Mouse (Mus musculus) hindlimb bud, embryonic 11.5 days (tissue): ENCODE results near the gene Tas2r109.
"Not testable (repeated sequence)": the region's sequence is repeated elsewhere in the genome, so short reads cannot be mapped to it uniquely, and the experiment has no call there.

Experiments
- DNase-seq: peaks from one replicate; pipeline ENCODE4 v3.0.0-alpha.2; 2012; ENCODE audit warnings: low read depth, low spot score; ENCODE audit errors: extremely low spot score

Tas2r109 gene

DNA sequence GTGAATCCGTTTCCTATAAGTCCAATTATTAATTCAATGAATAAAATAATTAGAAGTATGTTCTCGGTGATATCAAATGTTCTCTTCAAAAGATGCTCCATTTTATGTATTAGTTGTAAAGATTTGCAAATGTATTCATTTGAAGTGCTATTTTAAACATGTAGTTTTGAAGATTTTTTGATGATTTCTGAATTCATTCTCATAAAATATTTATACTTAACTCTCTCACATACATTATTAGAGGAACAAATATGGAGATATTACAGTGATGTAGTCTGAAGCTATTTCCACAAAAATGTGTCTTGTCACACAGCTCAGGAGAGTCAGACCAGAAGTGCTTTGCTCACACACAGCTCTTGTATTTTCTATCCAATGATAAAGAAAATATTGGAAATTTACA is at the start of gene Tas2r109:
TSS of gene Tas2r109 (minus strand) at position 101 of the 400 bp plus-strand sequence.
- no peak for DNase-seq

GRCm38 (mm10) chr6:132957819-132958218 is 22.9 kb downstream of the Tas2r109 start, which contains the start of gene Tas2r131:
Tas2r131 (minus strand) TSS chr6:132957919.
- DNase-seq, result no peak

- DNase-seq, result no peak
Observed at GRCm38 (mm10) chr6:132950802-132951201, 30.0 kb downstream of the Tas2r109 start, which contains the start of gene Tas2r129. Tas2r129 (plus strand) TSS chr6:132951102.

DNA sequence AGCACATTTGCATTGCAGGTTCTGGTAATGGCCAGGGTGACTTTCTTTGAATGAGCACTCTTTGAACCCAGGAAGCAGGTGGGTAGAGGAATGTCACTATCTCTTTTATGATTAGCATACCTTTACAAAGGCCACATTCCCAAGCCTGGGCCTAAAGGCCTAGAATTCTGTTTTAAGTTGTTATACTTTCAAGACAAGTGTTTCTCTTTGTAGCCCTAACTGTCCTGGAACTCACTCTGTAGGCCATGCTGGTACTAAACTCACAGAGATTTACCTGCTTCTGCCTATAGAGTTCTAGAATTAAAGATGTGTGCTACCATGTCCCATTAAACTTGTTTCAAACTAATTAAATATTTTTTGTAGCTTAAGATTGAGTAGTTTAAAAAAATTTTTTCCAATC is 39.4 kb downstream of the Tas2r109 start:
- not testable (repeated sequence) for DNase-seq
